Mouse (Mus musculus): Measurements from ENCODE around the gene Ppm1d. TPM values are rescaled to one million over a fixed set of nuclear protein-coding genes. Genes with fewer than 3 reads are reported as not detected.
A peak's percentile ranks its signal among the peaks of the same experiment; 100 is the strongest.

Ppm1d gene
- total RNA-seq, 1 experiment from 2014 or later: 17.2 TPM

DNA sequence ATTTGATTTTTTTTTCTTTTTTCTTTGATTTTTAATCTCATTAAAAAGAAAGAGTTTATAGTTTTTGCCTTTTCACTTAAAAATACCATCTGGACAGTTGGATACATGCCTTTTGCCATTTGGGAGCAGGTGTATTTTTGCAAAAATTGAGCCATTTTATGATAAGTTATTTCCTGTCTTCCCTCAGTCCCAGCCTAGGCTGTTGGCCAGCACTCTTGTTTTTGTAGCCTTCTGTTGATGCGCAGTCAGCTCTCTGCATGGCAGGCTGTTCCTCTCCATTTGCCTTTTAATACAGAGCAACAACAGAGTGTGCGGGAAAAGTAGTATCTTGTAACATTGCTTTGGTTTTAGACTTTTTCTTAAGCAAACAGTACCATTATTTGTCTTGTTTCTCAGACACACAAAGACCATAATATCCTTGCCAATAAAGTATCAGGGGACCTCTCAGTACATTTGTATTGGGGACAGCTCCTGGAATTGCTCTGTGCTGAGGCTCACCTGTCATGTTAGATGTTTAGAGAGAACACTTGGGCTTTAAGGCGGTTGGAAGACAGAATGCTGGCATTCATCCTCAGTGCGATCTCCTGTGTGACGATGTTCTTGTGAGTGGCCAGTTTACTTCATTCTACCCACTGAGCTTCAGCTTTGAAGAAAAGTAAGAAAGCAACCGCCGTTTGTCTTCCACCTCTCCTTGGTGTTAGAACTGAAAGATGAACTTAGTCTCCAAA, 18.3 kb downstream of the Ppm1d start:
- no peak for DNase-seq

- DNase-seq: peak; percentile 59
Observed at GRCm38 (mm10) chr11:85334778-85335177, 23.7 kb downstream of the Ppm1d start.

DNA sequence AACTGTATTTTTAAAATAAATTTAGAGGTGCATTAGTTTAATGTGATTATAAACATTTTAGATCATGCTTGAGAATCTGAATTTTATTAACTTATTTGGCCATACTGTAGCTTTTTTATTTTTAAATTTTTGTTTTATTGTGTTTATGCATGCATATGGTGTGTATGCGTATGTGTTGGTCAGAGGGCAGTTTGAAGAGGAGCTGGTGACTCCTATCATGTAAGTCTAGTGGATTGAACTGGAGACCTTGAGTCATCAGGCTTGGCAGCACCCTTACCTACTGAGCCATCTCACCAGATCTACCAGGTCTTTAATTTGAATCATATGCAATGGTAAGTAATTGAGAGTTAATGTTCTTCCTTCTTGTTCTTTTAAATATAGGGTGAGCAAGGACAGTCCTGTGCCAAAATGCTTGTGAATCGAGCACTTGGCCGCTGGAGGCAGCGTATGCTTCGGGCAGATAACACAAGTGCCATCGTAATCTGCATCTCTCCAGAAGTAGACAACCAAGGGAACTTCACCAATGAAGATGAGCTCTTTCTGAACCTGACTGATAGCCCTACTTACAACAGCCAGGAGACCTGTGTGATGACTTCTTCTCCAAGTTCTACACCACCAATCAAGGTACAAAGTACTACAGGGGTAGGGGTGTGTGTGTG, 28.3 kb downstream of the Ppm1d start:
- DNase-seq: no peak

DNA sequence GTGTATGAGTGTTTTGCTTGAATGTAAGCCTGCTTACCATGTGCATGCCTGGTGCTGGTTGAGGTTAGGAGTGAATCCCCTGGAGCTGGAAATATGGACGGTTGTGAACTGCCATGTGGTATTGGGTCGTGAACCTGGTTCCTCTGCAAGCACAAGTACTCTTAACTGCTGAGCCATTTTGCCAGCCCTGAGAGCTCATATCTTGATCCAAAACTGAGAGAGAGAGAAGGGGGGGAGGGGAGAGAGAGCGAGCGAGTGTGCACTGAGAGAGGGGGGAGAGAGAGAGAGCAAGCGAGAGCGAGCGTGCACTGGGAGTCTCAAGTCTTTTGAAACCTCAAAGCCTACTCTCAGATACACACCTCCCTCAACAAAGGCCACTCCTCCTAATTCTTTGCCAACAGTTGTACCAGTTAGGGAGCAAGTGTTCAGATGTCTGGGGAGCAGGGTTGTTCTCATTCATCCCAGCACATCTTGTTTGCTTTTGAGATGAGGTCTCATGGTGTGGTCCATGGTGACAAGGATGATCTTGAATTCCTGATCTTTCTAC, 29.1 kb downstream of the Ppm1d start:
- no peak for DNase-seq

GRCm38 (mm10) chr11:85352539-85353380, 41.7 kb downstream of the Ppm1d start, which contains the start of gene Bcas3:
Bcas3 (plus strand) TSS chr11:85353167.
- peak; percentile 98 for DNase-seq

- no peak for DNase-seq
Observed at GRCm38 (mm10) chr11:85353819-85354218, 42.8 kb downstream of the Ppm1d start.

DNA sequence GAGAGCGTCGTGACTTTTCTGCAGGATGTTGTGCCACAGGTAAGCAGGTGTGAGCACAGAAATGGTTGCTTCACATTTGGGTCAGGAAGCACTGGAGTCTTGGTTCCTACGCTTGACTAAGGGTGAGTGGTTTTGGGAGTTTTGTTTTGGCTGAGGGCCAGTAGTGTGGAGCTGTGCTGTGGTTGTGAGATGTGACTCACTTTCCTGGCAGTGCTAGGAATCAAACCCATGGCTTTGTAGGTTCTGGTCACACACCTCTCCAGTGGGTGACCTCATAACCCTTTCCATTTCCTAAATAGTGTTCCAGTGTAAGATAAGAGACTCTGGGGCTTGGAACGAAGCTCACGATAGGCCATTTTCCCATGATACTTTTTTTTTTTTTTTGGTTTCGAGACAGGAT, 48.6 kb downstream of the Ppm1d start:
- no peak for DNase-seq

GRCm38 (mm10) chr11:85361621-85362020, 50.6 kb downstream of the Ppm1d start:
- DNase-seq: no peak

DNA sequence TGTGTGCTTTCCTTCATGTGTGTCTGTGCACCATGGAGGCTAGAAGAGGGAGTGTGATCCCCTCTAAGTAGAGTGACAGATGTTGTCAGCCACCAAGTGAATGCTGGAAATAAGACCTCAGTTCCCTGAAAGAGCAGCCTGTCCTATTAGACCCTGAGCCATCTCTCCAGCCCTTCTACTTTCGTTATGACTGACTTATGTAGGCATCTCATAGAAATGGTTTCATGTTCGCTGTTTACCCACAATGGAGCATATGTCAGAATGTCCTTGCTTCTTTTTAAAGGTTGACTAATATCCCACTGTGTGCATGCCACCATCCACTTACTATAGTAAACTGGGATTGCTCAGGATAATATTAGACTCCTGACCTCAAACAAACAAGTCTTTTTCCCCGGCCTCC, 55.1 kb downstream of the Ppm1d start:
- DNase-seq: no peak

DNA sequence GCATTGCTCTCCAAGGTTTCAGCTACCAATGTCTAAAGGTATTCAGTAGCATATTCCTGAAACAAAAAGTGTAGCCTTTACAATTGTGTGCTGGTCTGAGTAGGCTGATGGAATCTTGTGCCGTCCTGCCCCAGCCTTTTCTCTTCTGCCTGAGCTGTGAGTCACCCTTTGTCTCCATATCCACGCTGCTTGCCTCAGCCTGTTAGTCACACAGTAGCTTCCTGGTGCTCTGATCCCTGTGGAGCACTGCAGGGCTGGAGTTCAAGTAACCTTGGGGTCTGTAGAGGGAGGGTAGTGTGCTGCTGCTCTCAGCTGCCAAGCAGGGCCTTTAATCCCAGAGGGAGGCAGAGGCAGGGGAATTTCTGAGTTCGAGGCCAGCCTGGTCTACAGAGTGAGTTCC, 56.8 kb downstream of the Ppm1d start:
- peak; percentile 37 for DNase-seq

GRCm38 (mm10) chr11:85379091-85379490, 68.0 kb downstream of the Ppm1d start:
- DNase-seq: no peak

- no peak for DNase-seq
Observed at GRCm38 (mm10) chr11:85380046-85380445, 69.0 kb downstream of the Ppm1d start.

GRCm38 (mm10) chr11:85382055-85382454, 71.0 kb downstream of the Ppm1d start:
- peak; percentile 64 for DNase-seq

DNA sequence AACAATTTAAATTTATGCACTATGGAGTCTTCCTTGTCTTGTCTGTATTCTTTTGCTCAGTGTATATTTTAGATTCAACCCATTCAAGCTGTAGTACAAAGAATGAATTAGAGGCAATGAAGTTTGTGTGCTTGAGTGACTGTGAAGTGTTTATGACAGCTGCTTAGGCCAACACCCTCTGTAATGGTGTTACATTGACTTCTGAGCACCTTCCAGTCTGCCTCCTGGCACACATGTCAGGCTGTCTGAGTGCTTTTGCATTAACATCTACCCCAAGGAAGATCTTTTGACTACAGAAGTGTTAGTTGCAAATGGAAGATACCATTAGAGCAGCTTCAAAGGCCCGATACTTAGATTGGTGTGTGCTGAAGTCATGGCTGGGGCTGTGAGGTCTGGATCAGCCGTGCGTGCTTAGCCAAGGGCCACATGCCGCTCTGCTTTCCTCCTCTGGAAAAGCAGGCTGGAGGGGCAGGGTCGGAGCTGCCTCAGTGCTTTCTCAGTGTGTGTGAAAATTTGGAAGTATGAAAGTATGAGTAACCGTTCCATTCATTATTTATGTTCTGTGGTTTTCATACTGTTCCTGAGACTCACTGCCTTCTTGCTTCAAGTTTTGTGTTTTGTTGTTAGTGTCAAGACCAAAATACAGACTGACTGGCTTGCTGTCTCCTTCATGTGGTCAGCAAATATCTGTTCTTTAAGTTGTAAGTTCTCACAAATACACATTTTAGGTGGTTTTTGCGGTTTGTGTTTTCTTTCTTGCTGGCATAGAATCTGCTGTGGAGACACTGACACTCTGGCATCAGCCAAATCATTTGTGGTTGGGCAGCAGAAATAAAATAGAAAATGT, 73.2 kb downstream of the Ppm1d start:
- no peak for DNase-seq

DNA sequence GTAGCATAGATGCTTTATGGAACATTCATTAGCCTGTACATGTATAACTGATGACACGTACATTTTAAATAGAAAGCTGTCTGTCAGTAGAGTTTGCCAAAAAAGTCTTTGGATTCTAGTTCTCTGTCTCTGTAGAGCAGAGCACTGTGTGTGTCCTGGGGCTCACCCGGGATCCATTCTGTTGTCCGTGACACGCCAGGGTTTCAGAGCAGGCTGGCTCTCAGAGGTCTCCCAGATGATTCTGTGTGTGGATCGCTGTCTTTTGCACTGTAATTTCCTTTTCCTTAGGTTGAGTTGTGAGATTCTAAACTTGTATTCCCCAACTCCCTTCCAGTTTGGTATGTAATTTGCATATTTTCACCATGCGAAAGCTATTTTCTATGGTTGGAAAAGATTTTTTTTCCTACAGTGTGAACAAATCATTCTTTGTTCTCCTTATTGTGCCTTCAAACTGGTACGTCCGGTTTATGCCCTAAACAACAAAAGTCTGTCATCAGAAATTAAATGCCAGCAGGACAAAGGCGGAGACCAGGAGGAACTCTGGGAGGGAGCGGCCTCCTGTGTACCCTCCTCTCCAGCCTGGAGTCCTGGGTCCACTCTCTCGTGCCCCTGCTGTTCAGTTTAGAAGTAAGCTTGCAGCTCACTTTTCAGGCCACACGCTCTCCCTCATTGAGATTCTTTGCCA, 81.3 kb downstream of the Ppm1d start:
- DNase-seq: no peak

GRCm38 (mm10) chr11:85392864-85393220, 81.8 kb downstream of the Ppm1d start:
- DNase-seq: no peak

GRCm38 (mm10) chr11:85393990-85394389, 82.9 kb downstream of the Ppm1d start:
- DNase-seq: no peak

GRCm38 (mm10) chr11:85395361-85395760, 84.3 kb downstream of the Ppm1d start:
- no peak for DNase-seq

Data from adrenal gland, postnatal 25 days (tissue).